ENCODE assay signal across 12 mouse cellular contexts in genomic region chrX:99213565-99214153, GRCm38 (mm10).
DNase-seq lines count a peak whose midpoint lies in the region; ATAC-seq lines count a peak whose summit lies in the region.
"Had no signal": no experiment of that assay in that cellular context is flagged by ENCODE, and none has a peak within 500 bp of the region (broad histone marks: within the 10 kb centered on the region; RNA-seq: fewer than 3 reads in every experiment).

No protein-coding gene starts in this region.

- H3K27me3 ChIP-seq in heart, embryonic 12.5 days (replicated peaks), result peaks cover 36% of the 10 kb centered on the region
- peaks cover 19% of the 10 kb centered on the region for H3K27me3 ChIP-seq in forebrain, embryonic 11.5 days (ENCODE audit: control insufficient read depth, insufficient read depth, low read length)

- ATAC-seq in heart, embryonic 12.5 days (ENCODE audit: insufficient number of reproducible peaks, low FRiP score), result no peak
- ATAC-seq in forebrain, embryonic 11.5 days (replicated peaks; ENCODE audit: low FRiP score), result peak; percentile 63
- no peak for ATAC-seq in megakaryocyte, adult 5-6 weeks (ENCODE audit: poor library complexity, severe bottlenecking)
- ATAC-seq: inflammation-experienced regulatory T-cells, adult 6 months had no signal

- H3K4me1 ChIP-seq in heart, embryonic 12.5 days (replicated peaks), result peaks cover 41% of the 10 kb centered on the region
- peaks cover 9% of the 10 kb centered on the region; the same call in 1 of the 2 replicates for H3K4me1 ChIP-seq in forebrain, embryonic 11.5 days (replicated peaks; ENCODE audit: control insufficient read depth, insufficient read depth, low read length)

- no peak overlapping the region for H3K4me3 ChIP-seq in heart, embryonic 12.5 days
- H3K4me3 ChIP-seq in forebrain, embryonic 11.5 days (ENCODE audit: low read depth, low read length), result no peak overlapping the region
- H3K4me3 ChIP-seq: limb, embryonic 10.5 days; megakaryocyte, embryonic 14.5 days had no signal

- H3K36me3 ChIP-seq in heart, embryonic 12.5 days, result no peaks in the 10 kb centered on the region
- H3K36me3 ChIP-seq in forebrain, embryonic 11.5 days (ENCODE audit: control insufficient read depth, insufficient read depth, low read length), result no peaks in the 10 kb centered on the region
- H3K36me3 ChIP-seq: limb, embryonic 10.5 days had no signal

- WGBS in heart, embryonic 12.5 days, result 61% methylated on average over 6 of the region's 6 CpGs
- WGBS in forebrain, embryonic 11.5 days, result 58% methylated on average over 6 of the region's 6 CpGs

- no peak overlapping the region for H3K9ac ChIP-seq in heart, embryonic 12.5 days
- H3K9ac ChIP-seq in forebrain, embryonic 11.5 days (ENCODE audit: low read length), result no peak overlapping the region

- DNase-seq in heart, postnatal 36 days, result no peak
- DNase-seq in left cerebral cortex, postnatal 4 days, result peak; percentile 48
- no peak for DNase-seq in left cerebral cortex, adult 9 months (ENCODE audit: low spot score in 2 of 2)
- DNase-seq in forebrain, embryonic 11.5 days (ENCODE audit: low spot score), result peak; percentile 77
- peak; percentile 3 for DNase-seq in lung, postnatal 36 days
- no peak for DNase-seq in adrenal gland, postnatal 10 days
- DNase-seq: B cell, adult 2 months had no signal

- intact Hi-C loops in heart, postnatal 36 days (cut with DNase I), result no loop called here
- intact Hi-C loops in left cerebral cortex, postnatal 4 days (cut with DNase I), result no loop called here

- H3K9me3 ChIP-seq in heart, embryonic 12.5 days (replicated peaks), result no peaks in the 10 kb centered on the region
- no peaks in the 10 kb centered on the region for H3K9me3 ChIP-seq in forebrain, embryonic 11.5 days (ENCODE audit: control insufficient read depth, low read length)
- H3K9me3 ChIP-seq: limb, embryonic 10.5 days; megakaryocyte, embryonic 14.5 days had no signal

- no peak overlapping the region for H3K4me2 ChIP-seq in heart, embryonic 12.5 days
- no peak overlapping the region for H3K4me2 ChIP-seq in forebrain, embryonic 11.5 days (ENCODE audit: low read depth, low read length, severe bottlenecking)

- peak overlapping the region; percentile 72 for H3K27ac ChIP-seq in heart, embryonic 12.5 days (ENCODE audit: poor library complexity, severe bottlenecking)
- no peak overlapping the region for H3K27ac ChIP-seq in forebrain, embryonic 11.5 days (ENCODE audit: low read depth, low read length)
- H3K27ac ChIP-seq: limb, embryonic 10.5 days had no signal

Comparison
In these comparisons a context has a peak if more than half of its experiments do, and no peak if none do; other contexts are left out.
1. DNase-seq: peak in left cerebral cortex, postnatal 4 days (single experiment), forebrain, embryonic 11.5 days (single experiment) and lung, postnatal 36 days (single experiment); none in heart, postnatal 36 days (0 of 2), left cerebral cortex, adult 9 months (0 of 2) and adrenal gland, postnatal 10 days (single experiment).